Comparison of ENCODE assay signal across 21 mouse cellular contexts in the genomic region with DNA sequence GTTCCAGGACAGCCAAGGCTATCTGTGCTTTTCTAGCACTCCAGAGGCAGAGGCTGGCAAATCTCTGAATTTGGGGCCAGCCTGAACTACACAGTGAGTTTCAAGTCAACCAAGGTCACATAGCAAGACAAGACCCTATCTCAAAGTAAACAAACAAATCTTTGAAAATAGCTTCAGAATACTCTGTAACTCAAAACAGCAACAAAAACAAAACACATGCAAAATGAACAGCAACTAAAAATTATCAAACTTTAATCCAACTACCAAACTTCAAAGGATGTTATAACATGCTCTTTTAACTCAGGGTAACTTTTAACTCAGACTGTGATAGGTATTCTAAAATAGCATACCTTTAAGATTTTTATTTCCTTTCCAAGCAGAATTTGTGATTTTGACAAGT. TPM values are rescaled to one million over a fixed set of nuclear protein-coding genes. Genes with fewer than 3 reads are reported as not detected.
DNase-seq lines count a peak whose midpoint lies in the region; ATAC-seq and TF ChIP-seq lines count a peak whose summit lies in the region.
"Had no signal": no experiment of that assay in that cellular context is flagged by ENCODE, and none has a peak within 500 bp of the region (broad histone marks: within the 10 kb centered on the region; RNA-seq: fewer than 3 reads in every experiment).

No protein-coding gene starts in this region.

- no peak overlapping the region for H3K27ac ChIP-seq in gastrocnemius, adult 2 months
- no peak overlapping the region for H3K27ac ChIP-seq in neural tube, embryonic 12.5 days
- H3K27ac ChIP-seq in midbrain, embryonic 13.5 days = no peak overlapping the region
- H3K27ac ChIP-seq in neural tube, embryonic 15.5 days (replicated peaks) = no peak overlapping the region
- H3K27ac ChIP-seq: embryonic facial prominence, embryonic 15.5 days; limb, embryonic 12.5 days; liver, embryonic 15.5 days had no signal

- peaks cover 5% of the 10 kb centered on the region; the same call in 1 of the 2 replicates for H3K4me1 ChIP-seq in neural tube, embryonic 12.5 days
- peaks cover 33% of the 10 kb centered on the region for H3K4me1 ChIP-seq in midbrain, embryonic 13.5 days (replicated peaks)
- H3K4me1 ChIP-seq in neural tube, embryonic 15.5 days = peaks cover 33% of the 10 kb centered on the region
- H3K4me1 ChIP-seq: embryonic facial prominence, embryonic 15.5 days; limb, embryonic 12.5 days had no signal

- H3K27me3 ChIP-seq in neural tube, embryonic 12.5 days (replicated peaks) = no peaks in the 10 kb centered on the region
- H3K27me3 ChIP-seq in midbrain, embryonic 13.5 days = no peaks in the 10 kb centered on the region
- no peaks in the 10 kb centered on the region for H3K27me3 ChIP-seq in neural tube, embryonic 15.5 days (replicated peaks)
- H3K27me3 ChIP-seq: embryonic facial prominence, embryonic 15.5 days; limb, embryonic 12.5 days had no signal

- H3K36me3 ChIP-seq in neural tube, embryonic 12.5 days = no peaks in the 10 kb centered on the region; the same call in 1 of the 2 replicates
- peaks cover 9% of the 10 kb centered on the region for H3K36me3 ChIP-seq in midbrain, embryonic 13.5 days
- H3K36me3 ChIP-seq in neural tube, embryonic 15.5 days = peaks cover 4% of the 10 kb centered on the region; the same call in 1 of the 2 replicates
- H3K36me3 ChIP-seq: embryonic facial prominence, embryonic 15.5 days; liver, embryonic 15.5 days had no signal

- ATAC-seq in neural tube, embryonic 12.5 days (ENCODE audit: low FRiP score, low read depth) = no peak
- no peak for ATAC-seq in midbrain, embryonic 13.5 days
- no peak for ATAC-seq in neural tube, embryonic 15.5 days (ENCODE audit: low FRiP score)
- ATAC-seq: lung, postnatal 0 days had no signal

- peak overlapping the region; percentile 36 for H3K4me2 ChIP-seq in neural tube, embryonic 12.5 days (replicated peaks)
- peak overlapping the region; percentile 36 for H3K4me2 ChIP-seq in midbrain, embryonic 13.5 days (replicated peaks)
- peak overlapping the region; percentile 40 for H3K4me2 ChIP-seq in neural tube, embryonic 15.5 days

- no peak for TF ChIP-seq CTCF in gastrocnemius, adult 2 months (IDR thresholded peaks at IDR 0.05)

- no peak for DNase-seq in gastrocnemius, adult 2 months
- DNase-seq in gastrocnemius, postnatal 25 days = no peak
- DNase-seq in neural tube, embryonic 10.5 days (ENCODE audit: extremely low spot score, low spot score) = no peak
- DNase-seq in yolk sac, embryonic 10.5 days (ENCODE audit: low spot score) = no peak
- DNase-seq in frontal cortex, postnatal 14 days (ENCODE audit: low spot score in 2 of 2) = no peak
- DNase-seq: adrenal gland, postnatal 25 days; B cell, adult 2 months; cerebellum, adult 9-11 months; gastrocnemius, postnatal 10 days; heart, adult 2 months; kidney, adult 9 months; retina, postnatal 1 day; right cerebral cortex, postnatal 4 days; thymus, postnatal 25 days had no signal

- H3K9me3 ChIP-seq in neural tube, embryonic 12.5 days = no peaks in the 10 kb centered on the region
- no peaks in the 10 kb centered on the region for H3K9me3 ChIP-seq in midbrain, embryonic 13.5 days
- H3K9me3 ChIP-seq in neural tube, embryonic 15.5 days (replicated peaks) = no peaks in the 10 kb centered on the region
- H3K9me3 ChIP-seq: embryonic facial prominence, embryonic 15.5 days; limb, embryonic 12.5 days; liver, embryonic 15.5 days had no signal

- H3K4me3 ChIP-seq in gastrocnemius, adult 2 months = peak overlapping the region; percentile 91
- H3K4me3 ChIP-seq in neural tube, embryonic 12.5 days = no peak overlapping the region
- peak overlapping the region; percentile 8; the same call in 1 of the 2 replicates for H3K4me3 ChIP-seq in midbrain, embryonic 13.5 days (replicated peaks)
- peak overlapping the region; percentile 8; the same call in 1 of the 2 replicates for H3K4me3 ChIP-seq in neural tube, embryonic 15.5 days (replicated peaks)
- H3K4me3 ChIP-seq: liver, embryonic 15.5 days had no signal

- intact Hi-C loops in gastrocnemius, adult 2 months (cut with DNase I) = no loop called here

- H3K9ac ChIP-seq in neural tube, embryonic 12.5 days = no peak overlapping the region
- H3K9ac ChIP-seq in midbrain, embryonic 13.5 days (replicated peaks) = 0 out of 2 replicates have a peak overlapping the region, but pooled peaks have one; percentile 21
- peak overlapping the region; percentile 17; the same call in 1 of the 2 replicates for H3K9ac ChIP-seq in neural tube, embryonic 15.5 days (replicated peaks)
- H3K9ac ChIP-seq: embryonic facial prominence, embryonic 15.5 days; limb, embryonic 12.5 days; liver, embryonic 15.5 days had no signal

RNA-seq across cellular contexts. Expression of a gene that starts 2.0 kb away (rescaled TPM):
- total RNA-seq in gastrocnemius, adult 2 months (2021) = 10 to 100 TPM; 70.9 to 84.4 TPM
- 10 to 100 TPM; 66.8 to 72.2 TPM for total RNA-seq in gastrocnemius, postnatal 25 days (2021)
- 34.5 and 40.6 TPM in 2 replicates for polyA plus RNA-seq in neural tube, embryonic 12.5 days (2016; fragmentation: Nextera tagmentation; extraction: Ambion mirVana)
- 35.5 and 37.1 TPM in 2 replicates for polyA plus RNA-seq in midbrain, embryonic 13.5 days (2015; fragmentation: Nextera tagmentation; extraction: Ambion mirVana)
- 28.9 and 31.4 TPM in 2 replicates for polyA plus RNA-seq in neural tube, embryonic 15.5 days (2015; fragmentation: Nextera tagmentation; extraction: Ambion mirVana)
